Mouse (Mus musculus): ENCODE results near the gene H2afx.
A peak's percentile ranks its signal among the peaks of the same experiment; 100 is the strongest.
"Not testable (repeated sequence)": the region's sequence is repeated elsewhere in the genome, so short reads cannot be mapped to it uniquely, and the experiment has no call there.

Gene H2afx

DNA sequence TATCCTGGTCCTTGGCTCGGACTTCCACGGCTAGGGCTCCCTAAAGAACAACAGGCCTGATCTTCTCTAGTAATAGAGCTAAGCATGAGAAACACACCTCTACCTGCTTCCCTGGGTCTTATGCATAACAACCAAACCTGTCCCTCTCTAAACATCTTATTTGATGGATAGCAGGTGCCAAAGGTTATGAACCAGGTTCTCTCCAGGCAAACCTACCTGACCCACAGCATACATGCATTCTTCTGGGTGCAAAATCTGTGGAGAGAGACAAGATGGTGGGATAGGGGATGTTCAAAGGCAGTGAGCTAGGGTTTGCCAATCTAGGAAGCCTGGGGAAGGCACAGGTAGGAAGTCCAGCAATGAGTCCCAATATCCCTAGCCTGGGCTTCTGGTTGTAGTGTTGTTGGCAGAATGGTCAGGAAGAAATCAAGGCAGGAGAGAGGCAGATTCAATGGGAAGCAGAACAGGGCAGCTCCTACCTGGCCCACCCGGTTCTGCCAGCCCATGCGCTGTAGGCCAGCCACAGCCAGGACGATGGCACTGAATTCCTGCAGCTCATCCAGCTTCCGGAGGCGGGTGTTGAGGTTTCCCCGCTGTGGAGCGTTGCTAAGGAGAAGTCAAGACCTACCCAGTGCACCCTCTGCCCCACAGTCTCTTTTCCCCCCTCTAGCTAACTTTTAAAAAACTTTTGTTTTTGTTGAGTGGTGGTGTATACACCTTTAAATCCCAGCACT is 3.1 kb downstream of the H2afx start:
- no peak for DNase-seq (ENCODE audit: low spot score in 2 of 2)

DNA sequence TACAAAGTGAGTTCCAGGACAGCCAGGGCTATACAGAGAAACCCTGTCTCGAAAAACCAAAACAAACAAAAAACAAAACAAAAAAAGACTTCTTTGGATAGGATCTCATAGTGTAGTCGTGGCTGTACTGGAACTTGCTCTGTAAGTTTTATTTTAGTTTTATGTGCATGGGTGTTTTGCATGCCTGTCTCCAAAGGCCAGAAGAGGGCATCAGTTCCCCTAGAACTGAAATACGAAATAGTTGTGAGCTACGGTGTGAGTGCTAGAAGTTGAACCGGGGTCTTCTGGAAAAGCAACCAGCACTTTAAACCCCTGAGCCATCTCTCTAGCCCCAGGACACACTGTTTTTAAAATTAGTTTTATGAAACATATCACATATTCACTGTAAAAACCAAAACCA is 4.1 kb downstream of the H2afx start:
- no peak for DNase-seq (ENCODE audit: low spot score in 2 of 2)

DNA sequence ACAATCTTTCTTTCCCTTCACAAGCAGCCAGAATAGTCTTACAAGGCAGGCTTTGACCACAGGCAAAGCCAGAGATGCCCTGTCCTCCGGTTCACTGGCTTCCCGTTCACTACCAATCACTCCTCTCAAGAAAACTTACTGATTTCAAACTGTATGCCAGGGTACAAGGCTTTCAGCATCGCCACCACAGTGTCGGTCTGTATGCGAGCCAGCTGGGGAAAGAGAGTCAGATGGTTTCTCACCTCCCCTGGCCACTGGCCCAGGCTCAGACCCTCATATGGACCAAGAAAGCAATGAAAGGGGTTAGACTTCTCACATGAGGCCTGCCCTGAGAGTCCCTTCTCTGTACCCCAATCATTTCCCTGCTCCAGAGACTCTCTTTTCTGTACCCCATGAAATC is 7.0 kb downstream of the H2afx start:
- no peak for DNase-seq (ENCODE audit: low spot score in 2 of 2)

DNA sequence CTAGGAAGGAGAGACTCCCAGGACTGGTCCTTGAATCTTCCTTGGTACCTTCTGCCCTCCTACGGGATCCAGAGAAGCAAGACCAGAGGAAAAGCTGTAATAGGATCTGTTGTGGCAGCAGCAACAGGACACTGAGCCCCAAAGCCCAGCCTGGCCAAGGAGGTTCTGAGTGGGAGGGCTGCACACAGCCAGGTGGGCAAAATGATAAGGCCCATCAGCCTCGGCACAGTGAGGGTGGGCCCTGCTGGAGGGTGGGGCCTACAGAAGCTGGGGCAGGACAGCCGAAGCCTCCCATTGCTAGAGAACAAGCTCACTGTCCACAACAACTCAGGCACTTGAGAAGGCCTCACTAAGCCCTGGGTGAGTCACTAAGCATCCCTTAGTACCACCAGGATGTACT is 7.7 kb downstream of the H2afx start:
- no peak for DNase-seq (ENCODE audit: low spot score in 2 of 2)

GRCm38 (mm10) chr9:44342605-44343004 is 8.1 kb downstream of the H2afx start:
- DNase-seq (ENCODE audit: low spot score in 2 of 2): no peak

GRCm38 (mm10) chr9:44343290-44343689 is 8.8 kb downstream of the H2afx start:
- no peak for DNase-seq (ENCODE audit: low spot score in 2 of 2)

GRCm38 (mm10) chr9:44343781-44344421 is 9.4 kb downstream of the H2afx start, which contains the start of gene Hmbs:
Gene Hmbs (minus strand): TSS chr9:44344228.
- DNase-seq (ENCODE audit: low spot score in 2 of 2): peak; percentile 88 to 94

GRCm38 (mm10) chr9:44345570-44346433 is 11.3 kb downstream of the H2afx start:
- DNase-seq (ENCODE audit: low spot score in 2 of 2): peak in 1 of 2 experiments; percentile 37

- no peak for DNase-seq (ENCODE audit: low spot score in 2 of 2)
Measured at GRCm38 (mm10) chr9:44347166-44347565, 12.7 kb downstream of the H2afx start.

DNA sequence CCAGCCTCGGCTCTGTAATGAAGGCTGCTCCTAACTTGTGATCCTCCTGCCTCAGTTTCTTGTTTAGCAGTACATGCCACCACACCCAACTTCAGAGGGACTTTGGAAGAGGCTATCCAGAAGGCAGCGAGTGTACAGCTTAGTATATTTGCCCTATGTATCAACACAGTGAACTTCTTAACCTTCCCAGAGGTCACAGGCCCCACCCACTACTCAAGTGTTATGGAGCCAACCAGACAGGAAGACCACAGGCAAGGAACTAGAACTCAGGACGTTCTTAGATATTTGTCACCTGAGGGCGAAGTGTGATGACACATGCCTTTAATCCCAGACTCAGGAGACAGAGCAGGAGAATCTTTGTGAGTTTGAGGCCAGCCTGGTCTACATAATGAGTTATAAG is 13.1 kb downstream of the H2afx start:
- DNase-seq (ENCODE audit: low spot score in 2 of 2): no peak

- no peak for DNase-seq (ENCODE audit: low spot score in 2 of 2)
Measured at GRCm38 (mm10) chr9:44348546-44348945, 14.1 kb downstream of the H2afx start.

- no peak for DNase-seq (ENCODE audit: low spot score in 2 of 2)
Measured at GRCm38 (mm10) chr9:44351396-44351795, 16.9 kb downstream of the H2afx start.

- no peak for DNase-seq (ENCODE audit: low spot score in 2 of 2)
Measured at GRCm38 (mm10) chr9:44352337-44352736, 17.8 kb downstream of the H2afx start.

DNA sequence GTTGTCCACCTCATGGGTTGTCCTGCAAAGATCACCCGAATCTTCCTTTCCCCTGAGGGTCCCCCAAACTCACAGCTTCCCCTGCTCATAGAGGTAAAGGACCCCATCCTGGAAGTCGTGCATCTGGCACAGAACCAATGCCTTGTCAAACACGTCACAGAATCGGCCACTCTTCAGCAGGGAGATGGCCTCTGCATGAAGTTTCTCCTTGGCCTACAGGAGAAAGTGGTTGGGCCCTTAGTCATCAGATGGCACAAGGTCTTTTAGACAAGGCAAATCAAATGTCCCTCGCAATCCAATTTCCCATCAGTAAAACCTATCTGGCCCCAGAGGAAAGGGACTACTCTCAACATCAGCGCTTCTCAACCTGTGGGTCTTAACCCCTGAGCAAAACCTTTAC is 18.6 kb downstream of the H2afx start:
- DNase-seq (ENCODE audit: low spot score in 2 of 2): no peak

DNA sequence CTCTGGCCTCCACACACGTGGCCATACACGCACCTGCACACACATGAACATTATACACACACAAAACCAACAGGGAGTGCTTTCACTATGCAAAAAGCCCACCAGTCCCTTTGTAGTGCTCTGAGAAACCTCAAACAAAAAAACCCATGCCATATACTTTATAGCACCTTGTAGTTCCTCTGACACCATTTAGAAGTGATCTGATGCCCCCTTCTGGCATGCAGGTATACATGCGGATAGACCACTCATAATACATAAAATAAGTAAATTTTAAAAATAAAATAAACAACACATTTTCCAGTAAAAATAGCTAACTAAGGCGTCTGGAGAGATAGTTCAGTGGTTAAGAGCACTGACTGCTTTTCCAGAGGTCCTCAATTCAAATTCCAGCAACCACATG is 22.7 kb downstream of the H2afx start:
- DNase-seq (ENCODE audit: low spot score in 2 of 2): no peak

GRCm38 (mm10) chr9:44361190-44361917 is 26.9 kb downstream of the H2afx start, which contains the start of gene Vps11:
Gene Vps11 (minus strand): TSS chr9:44361670.
- DNase-seq (ENCODE audit: low spot score in 2 of 2): peak; percentile 93 to 95

- DNase-seq (ENCODE audit: low spot score in 2 of 2): not testable (repeated sequence)
Measured at GRCm38 (mm10) chr9:44361931-44362330, 27.4 kb downstream of the H2afx start.

DNA sequence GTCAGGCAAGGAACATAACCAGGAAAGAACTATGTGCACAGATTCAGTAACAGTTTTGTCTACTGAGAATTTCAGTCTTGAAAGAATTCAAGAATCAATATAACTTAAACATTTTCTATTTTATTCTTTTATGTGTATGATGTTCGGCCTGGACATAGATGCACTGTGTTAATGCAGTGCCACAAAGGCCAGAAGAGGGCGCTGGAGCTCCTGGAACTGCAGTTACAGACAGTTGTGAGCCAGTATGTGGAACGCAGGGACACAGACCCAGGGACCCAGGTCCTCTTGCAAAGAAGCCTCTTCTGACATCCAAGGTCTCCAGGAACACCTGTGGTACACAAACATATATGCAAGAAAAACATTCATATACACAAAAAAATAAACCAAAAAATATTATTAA is 30.0 kb downstream of the H2afx start:
- DNase-seq (ENCODE audit: low spot score in 2 of 2): no peak

GRCm38 (mm10) chr9:44373386-44373785 is 38.9 kb downstream of the H2afx start:
- DNase-seq (ENCODE audit: low spot score in 2 of 2): no peak

GRCm38 (mm10) chr9:44376141-44376540 is 41.6 kb downstream of the H2afx start:
- DNase-seq (ENCODE audit: low spot score in 2 of 2): no peak

DNA sequence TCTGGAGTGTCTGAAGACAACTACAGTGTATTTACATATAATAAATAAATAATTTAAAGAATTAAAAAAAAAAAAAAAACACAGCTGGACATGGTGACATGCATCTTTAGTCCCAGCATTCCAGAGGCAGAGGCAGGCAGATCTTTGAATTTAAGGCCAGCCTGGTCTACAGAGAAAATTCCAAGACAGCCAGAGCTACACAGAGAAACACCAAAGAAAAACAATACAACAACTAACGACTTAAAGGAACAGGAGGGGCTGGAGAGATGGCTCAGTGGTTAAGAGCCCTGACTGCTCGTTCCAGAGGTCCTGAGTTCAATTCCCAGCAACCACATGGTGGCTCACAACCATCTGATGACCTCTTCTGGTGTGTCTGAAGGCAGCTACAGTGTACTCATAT is 42.8 kb downstream of the H2afx start:
- DNase-seq (ENCODE audit: low spot score in 2 of 2): not testable (repeated sequence)

Measured in right cerebral cortex, adult 2 months (tissue).